Mouse (Mus musculus) liver, embryonic 14.5 days (tissue): ENCODE measurements around the gene Myl4.

Source experiments
- CTCF ChIP-seq: IDR thresholded peaks from 2 replicates; pipeline ENCODE4 v1.5.1; 2016; ENCODE audit warnings: antibody characterized with exemption, low read depth, control low read depth
- EP300 ChIP-seq: IDR thresholded peaks from 2 replicates; pipeline ENCODE4 v1.6.1; 2016; ENCODE audit warnings: antibody characterized with exemption, low read depth

DNA sequence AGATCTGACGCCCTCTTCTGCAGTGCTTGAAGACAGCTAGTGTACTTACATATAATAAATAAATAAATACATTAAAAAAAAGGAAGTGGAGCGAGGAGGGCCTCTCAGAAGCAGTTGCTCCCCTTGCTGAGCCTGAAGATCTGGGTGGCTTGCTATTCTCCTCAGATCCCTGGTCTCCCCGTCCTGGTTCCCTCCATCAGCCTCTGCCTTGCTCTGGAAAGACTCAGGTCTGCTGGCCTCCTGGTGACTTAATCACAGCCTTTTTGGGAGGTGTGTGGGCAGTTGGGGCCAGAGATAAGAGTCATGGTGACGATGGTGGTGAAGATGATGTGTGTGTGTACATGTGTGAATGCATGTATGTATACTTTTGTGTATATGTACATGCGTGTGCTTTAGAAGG is 78.1 kb downstream of the Myl4 start:
- no peak for TF ChIP-seq CTCF
- TF ChIP-seq EP300: no peak
